Mouse (Mus musculus) olfactory bulb, adult 2 months (tissue): Measurements from ENCODE around the gene Ncan.

Experiments
- CTCF ChIP-seq: fragments of 200-500 bp; IDR thresholded peaks from 2 replicates; pipeline ENCODE4 v1.5.1; 2012; ENCODE audit warnings: low read depth, mild to moderate bottlenecking, low read length, moderate library complexity; ENCODE audit not compliant: insufficient read depth
- POLR2A ChIP-seq: fragments of 200-500 bp; IDR thresholded peaks from 2 replicates; pipeline ENCODE4 v1.6.1; 2012; ENCODE audit warnings: mild to moderate bottlenecking, low read depth, low read length, moderate library complexity; ENCODE audit not compliant: insufficient read depth

- TF ChIP-seq POLR2A: no peak
- TF ChIP-seq CTCF: no peak
Measured at GRCm38 (mm10) chr8:70128435-70128834, 7.8 kb upstream of the Ncan start.
